In the genomic region with DNA sequence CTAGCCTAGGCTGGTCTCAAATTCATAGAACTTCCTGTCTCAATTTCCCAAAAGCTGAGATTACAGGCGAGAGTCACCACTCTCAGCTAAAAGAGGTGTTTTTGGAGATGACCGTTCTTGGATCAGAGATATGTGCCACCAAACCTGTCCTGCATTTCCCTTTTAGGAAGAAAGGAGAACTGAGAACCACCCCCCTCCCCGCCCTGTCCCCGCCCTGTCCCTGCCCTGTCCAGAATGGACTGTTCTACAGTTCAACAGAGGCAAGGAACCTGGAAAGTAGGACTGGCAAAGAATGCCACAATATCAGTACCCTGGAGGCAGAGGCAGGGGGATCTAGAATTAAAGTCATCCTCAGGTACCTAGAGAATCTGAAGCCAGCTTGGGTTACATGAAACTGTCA, we compare ENCODE assay signal across 29 mouse cellular contexts. TPM values are rescaled to one million over a fixed set of nuclear protein-coding genes. Genes with fewer than 3 reads are reported as not detected.
DNase-seq lines count a peak whose midpoint lies in the region; ATAC-seq and TF ChIP-seq lines count a peak whose summit lies in the region.
"Had no signal": no experiment of that assay in that cellular context is flagged by ENCODE, and none has a peak within 500 bp of the region (broad histone marks: within the 10 kb centered on the region; RNA-seq: fewer than 3 reads in every experiment).

No protein-coding gene starts in this region.

- H3K27ac ChIP-seq in intestine, embryonic 14.5 days (ENCODE audit: low read depth): no peak overlapping the region
- no peak overlapping the region for H3K27ac ChIP-seq in intestine, embryonic 16.5 days (ENCODE audit: low read length)
- no peak overlapping the region for H3K27ac ChIP-seq in CH12.LX (ENCODE audit: insufficient read depth, low read depth)
- H3K27ac ChIP-seq: embryonic facial prominence, embryonic 10.5 days; embryonic facial prominence, embryonic 13.5 days; forebrain, embryonic 12.5 days; forebrain, embryonic 15.5 days; hindbrain, embryonic 10.5 days; hindbrain, embryonic 13.5 days; hindbrain, postnatal 0 days had no signal

- dilution Hi-C loops in CH12.LX (cut with MboI; ENCODE audit: extremely low pct_ligation_motif_present, extremely low pct_unique_long_range_greater_than_20kb, low sequenced_read_pairs): no loop called here

- ATAC-seq in intestine, embryonic 14.5 days (replicated peaks; ENCODE audit: low FRiP score, low TSS enrichment, low read depth): no peak
- ATAC-seq in intestine, embryonic 16.5 days: no peak
- peak; percentile 87 for ATAC-seq in granulocyte monocyte progenitor cell, adult 5-6 weeks (replicated peaks; ENCODE audit: poor library complexity, severe bottlenecking)
- ATAC-seq in monocyte, adult 5-6 weeks (replicated peaks; ENCODE audit: insufficient number of reproducible peaks, low FRiP score, low TSS enrichment, poor library complexity, severe bottlenecking): peak; percentile 50; the same call in 1 of the 2 replicates
- no peak for ATAC-seq in activated CD4-positive, CD25-positive, alpha-beta regulatory T cell, adult 4 months
- ATAC-seq: CD4-positive, CD25-positive, alpha-beta regulatory T cell, adult 4 months; forebrain, embryonic 15.5 days; hindbrain, postnatal 0 days; inflammation-experienced regulatory T-cells, adult 6 months; Patski had no signal

- no peak overlapping the region for H3K4me2 ChIP-seq in intestine, embryonic 14.5 days (ENCODE audit: low read length)
- H3K4me2 ChIP-seq in intestine, embryonic 16.5 days (ENCODE audit: low read depth, low read length): no peak overlapping the region
- peak overlapping the region; percentile 51 for H3K4me2 ChIP-seq in CH12.LX (ENCODE audit: insufficient read depth, low read depth, poor library complexity, severe bottlenecking)
- H3K4me2 ChIP-seq: embryonic facial prominence, embryonic 13.5 days; forebrain, embryonic 12.5 days; forebrain, embryonic 15.5 days; heart, embryonic 11.5 days; hindbrain, embryonic 13.5 days had no signal

- H3K4me3 ChIP-seq in intestine, embryonic 14.5 days (ENCODE audit: low read depth, low read length): no peak overlapping the region
- no peak overlapping the region for H3K4me3 ChIP-seq in intestine, embryonic 16.5 days (ENCODE audit: low read length)
- no peak overlapping the region for H3K4me3 ChIP-seq in CH12.LX (replicated peaks in 1 of 3; ENCODE audit: low read depth in 2 of 3, low read length in 2 of 3, poor library complexity in 1 of 3)
- H3K4me3 ChIP-seq: embryonic facial prominence, embryonic 10.5 days; embryonic facial prominence, embryonic 13.5 days; erythroblast, embryonic 14.5 days; forebrain, embryonic 12.5 days; forebrain, embryonic 15.5 days; hindbrain, embryonic 10.5 days; hindbrain, embryonic 13.5 days had no signal

- no peak overlapping the region for H3K9ac ChIP-seq in intestine, embryonic 14.5 days (ENCODE audit: low read length)
- no peak overlapping the region for H3K9ac ChIP-seq in intestine, embryonic 16.5 days (ENCODE audit: low read depth, low read length)
- H3K9ac ChIP-seq in CH12.LX (ENCODE audit: insufficient read depth, low read depth): no peak overlapping the region
- H3K9ac ChIP-seq: embryonic facial prominence, embryonic 13.5 days; forebrain, embryonic 12.5 days; forebrain, embryonic 15.5 days; hindbrain, embryonic 13.5 days had no signal

- DNase-seq in intestine, embryonic 14.5 days (ENCODE audit: low spot score): peak; percentile 29
- peak; percentile 29 for DNase-seq in CH12.LX (ENCODE audit: extremely low read depth)
- no peak for DNase-seq in kidney, adult 11 months
- DNase-seq in left cerebral cortex, postnatal 36 days (ENCODE audit: low spot score in 2 of 2): no peak
- DNase-seq: adrenal gland, adult 8-10 months; adrenal gland, postnatal 25 days; cerebellum, adult 18-20 months; cerebellum, adult 9-10 months; cerebellum, postnatal 14 days; embryo, embryonic 11 days; gastrocnemius, postnatal 25 days; heart, postnatal 36 days; kidney, adult 18-20 months had no signal

- TF ChIP-seq CTCF in CH12.LX (conservative IDR thresholded peaks at IDR 0.05 in 1 of 2, IDR thresholded peaks at IDR 0.05 in 1 of 2; ENCODE audit: low read depth in 2 of 2, low read length in 2 of 2): no peak

- H3K79me2 ChIP-seq in CH12.LX (replicated peaks; ENCODE audit: control insufficient read depth, extremely low read depth, insufficient read depth, poor library complexity, severe bottlenecking): no peaks in the 10 kb centered on the region

- in situ Hi-C loops in CH12.LX (cut with MboI; ENCODE audit: low pct_ligation_motif_present, low pct_unique_long_range_greater_than_20kb, low sequenced_read_pairs): no loop called here

- H3K9me3 ChIP-seq in intestine, embryonic 14.5 days (ENCODE audit: control insufficient read depth, low read length): no peaks in the 10 kb centered on the region
- H3K9me3 ChIP-seq in intestine, embryonic 16.5 days (ENCODE audit: control insufficient read depth, low read length): 0 out of 2 replicates have a peak, but pooled peaks cover 2% of the 10 kb centered on the region
- H3K9me3 ChIP-seq in CH12.LX (replicated peaks; ENCODE audit: low read length): no peaks in the 10 kb centered on the region
- H3K9me3 ChIP-seq: embryonic facial prominence, embryonic 10.5 days; embryonic facial prominence, embryonic 13.5 days; forebrain, embryonic 12.5 days; forebrain, embryonic 15.5 days; hindbrain, embryonic 10.5 days; hindbrain, embryonic 13.5 days had no signal

- 88% methylated on average over 4 of the region's 4 CpGs for WGBS in intestine, embryonic 14.5 days
- 80% methylated on average over 4 of the region's 4 CpGs for WGBS in intestine, embryonic 16.5 days

- TF ChIP-seq EP300 in CH12.LX (IDR thresholded peaks at IDR 0.05; ENCODE audit: low read length): no peak

- H3K4me1 ChIP-seq in intestine, embryonic 14.5 days (replicated peaks; ENCODE audit: control insufficient read depth, insufficient read depth, low read length): no peaks in the 10 kb centered on the region
- no peaks in the 10 kb centered on the region for H3K4me1 ChIP-seq in intestine, embryonic 16.5 days (ENCODE audit: control insufficient read depth, insufficient read depth, low read length)
- H3K4me1 ChIP-seq in CH12.LX (ENCODE audit: control insufficient read depth in 1 of 2, insufficient read depth in 2 of 2): peaks cover 0 to 9% of the 10 kb centered on the region in 2 experiments; a peak in 2 of 4 replicates
- H3K4me1 ChIP-seq: embryonic facial prominence, embryonic 10.5 days; embryonic facial prominence, embryonic 13.5 days; forebrain, embryonic 15.5 days; hindbrain, embryonic 13.5 days had no signal

- no peak for TF ChIP-seq POLR2A in CH12.LX (IDR thresholded peaks at IDR 0.05; ENCODE audit: low read depth, low read length)

- no peak for TF ChIP-seq RAD21 in CH12.LX (IDR thresholded peaks at IDR 0.05; ENCODE audit: low read depth, low read length)

- intact Hi-C loops in left cerebral cortex, postnatal 36 days (cut with DNase I): no loop called here

- no peaks in the 10 kb centered on the region for H3K27me3 ChIP-seq in intestine, embryonic 14.5 days (replicated peaks; ENCODE audit: control insufficient read depth, insufficient read depth, low read length)
- H3K27me3 ChIP-seq in intestine, embryonic 16.5 days (replicated peaks; ENCODE audit: control insufficient read depth, insufficient read depth, low read length): no peaks in the 10 kb centered on the region
- H3K27me3 ChIP-seq in CH12.LX (replicated peaks): no peaks in the 10 kb centered on the region
- H3K27me3 ChIP-seq: embryonic facial prominence, embryonic 13.5 days; forebrain, embryonic 12.5 days; forebrain, embryonic 15.5 days; hindbrain, embryonic 13.5 days had no signal

- H3K36me3 ChIP-seq in intestine, embryonic 14.5 days (ENCODE audit: control insufficient read depth, insufficient read depth, low read length): no peaks in the 10 kb centered on the region
- H3K36me3 ChIP-seq in intestine, embryonic 16.5 days (ENCODE audit: control insufficient read depth, insufficient read depth, low read length): no peaks in the 10 kb centered on the region
- H3K36me3 ChIP-seq in CH12.LX (replicated peaks in 1 of 2; ENCODE audit: control insufficient read depth in 1 of 2, insufficient read depth in 1 of 2, low read length in 1 of 2): no peaks in the 10 kb centered on the region
- H3K36me3 ChIP-seq: embryonic facial prominence, embryonic 10.5 days; embryonic facial prominence, embryonic 13.5 days; forebrain, embryonic 12.5 days; forebrain, embryonic 15.5 days; hindbrain, embryonic 10.5 days; hindbrain, embryonic 13.5 days had no signal

TF ChIP-seq in CH12.LX, 34 proteins besides CTCF, POLR2A, EP300 and RAD21:
- TF ChIP-seq USF2 (conservative IDR thresholded peaks at IDR 0.05; ENCODE audit: low read depth, low read length): no peak
- peak; percentile 58; the same call in 1 of the 2 replicates for TF ChIP-seq IRF4 (IDR thresholded peaks at IDR 0.05; ENCODE audit: low read depth, low read length)

RNA-seq across cellular contexts. Expression of gene Xpo1, which starts 19.8 kb away (rescaled TPM):
- polyA plus RNA-seq in intestine, embryonic 14.5 days (2014; fragmentation: Nextera tagmentation; extraction: Ambion mirVana): 115 and 116 TPM in 2 replicates
- 49.6 and 52.8 TPM in 2 replicates for polyA plus RNA-seq in intestine, embryonic 16.5 days (2015; fragmentation: Nextera tagmentation; extraction: Ambion mirVana)
- total RNA-seq in CH12.LX (2012; rRNA removed) (140 and 176 TPM in 2 replicates), CH12.LX (2014; rRNA removed) (295 and 333 TPM in 2 replicates)
- 199 and 246 TPM in 2 replicates for polyA plus RNA-seq in CH12.LX (2012; ENCODE audit: insufficient read length, low read depth)
- 99.8 and 102 TPM in 2 replicates for total RNA-seq in granulocyte monocyte progenitor cell, adult 5-6 weeks (2014; fragmentation: Nextera tagmentation)
- 272 and 274 TPM in 2 replicates for total RNA-seq in granulocyte monocyte progenitor cell, adult 5-6 weeks (2017)
- 199 to 255 TPM (median 205 TPM) in 3 replicates for total RNA-seq in monocyte, adult 5-6 weeks (2017)
- total RNA-seq in left cerebral cortex, postnatal 36 days (2021): 10 to 100 TPM; 50.2 to 67.6 TPM
- polyA plus RNA-seq in activated CD4-positive, CD25-positive, alpha-beta regulatory T cell, adult 4 months (2017; shearing (Covaris generic)): 10 to 100 TPM; 43.2 to 44.2 TPM

Comparison
In these comparisons a context has a peak if more than half of its experiments do, and no peak if none do; other contexts are left out.
1. ATAC-seq: peak in granulocyte monocyte progenitor cell, adult 5-6 weeks (single experiment) and monocyte, adult 5-6 weeks (single experiment); none in intestine, embryonic 14.5 days (single experiment), intestine, embryonic 16.5 days (single experiment) and activated CD4-positive, CD25-positive, alpha-beta regulatory T cell, adult 4 months (single experiment).
2. DNase-seq: peak in intestine, embryonic 14.5 days (single experiment) and CH12.LX (single experiment); none in kidney, adult 11 months (single experiment) and left cerebral cortex, postnatal 36 days (0 of 2).